Mouse (Mus musculus) cerebellum, adult 9-11 months (tissue): ENCODE measurements around the gene Abracl.

Source experiments
- DNase-seq: peaks from one replicate; pipeline ENCODE4 v3.0.0; 2022

The Abracl gene

GRCm38 (mm10) chr10:18021576-18022311 is 1.3 kb downstream of the Abracl start:
- no peak for DNase-seq

- no peak for DNase-seq
Measured at GRCm38 (mm10) chr10:18020846-18021245, 2.2 kb downstream of the Abracl start.

DNA sequence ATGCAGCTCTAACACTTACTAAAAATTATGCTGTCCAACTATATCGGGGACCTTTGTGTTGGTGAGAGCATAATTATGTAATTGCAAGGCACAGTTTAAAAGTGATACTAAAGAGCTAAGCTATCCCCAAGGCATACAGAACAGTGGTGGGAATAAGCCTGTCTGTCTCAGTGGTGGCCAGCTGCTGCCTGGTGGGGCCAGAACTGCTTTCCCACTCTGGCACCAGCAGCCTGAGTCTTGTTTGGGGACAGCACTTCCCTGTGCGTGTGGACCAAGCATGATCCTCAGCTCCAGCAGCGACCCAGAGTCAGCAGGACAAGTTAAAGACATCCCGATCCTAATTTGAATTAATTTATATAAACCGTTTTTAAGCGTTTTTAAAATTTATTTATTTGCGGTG is 2.6 kb downstream of the Abracl start:
- no peak for DNase-seq

- DNase-seq, result no peak
Measured at GRCm38 (mm10) chr10:18011761-18012160, 11.3 kb downstream of the Abracl start.

- DNase-seq, result no peak
Measured at GRCm38 (mm10) chr10:18009744-18010143, 13.3 kb downstream of the Abracl start.

DNA sequence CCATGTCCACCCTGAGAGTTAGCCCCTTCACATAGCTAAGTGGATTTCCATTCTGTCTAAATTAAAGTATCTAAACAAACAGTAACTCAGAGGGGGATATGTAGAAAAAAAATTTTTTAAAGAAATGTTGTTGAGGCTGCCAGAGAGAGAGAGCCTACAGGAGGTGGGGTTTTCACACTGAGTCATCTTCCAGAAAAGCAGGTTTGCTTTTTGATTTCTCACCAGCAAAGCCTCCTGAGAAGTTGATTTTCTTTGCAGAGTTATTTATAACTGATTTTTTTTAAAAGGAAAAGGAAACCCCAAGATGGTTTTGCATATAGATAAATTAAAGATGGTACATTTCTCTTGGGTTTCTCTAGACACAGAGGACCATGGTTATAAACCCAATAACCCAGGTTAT is 15.0 kb downstream of the Abracl start:
- no peak for DNase-seq

DNA sequence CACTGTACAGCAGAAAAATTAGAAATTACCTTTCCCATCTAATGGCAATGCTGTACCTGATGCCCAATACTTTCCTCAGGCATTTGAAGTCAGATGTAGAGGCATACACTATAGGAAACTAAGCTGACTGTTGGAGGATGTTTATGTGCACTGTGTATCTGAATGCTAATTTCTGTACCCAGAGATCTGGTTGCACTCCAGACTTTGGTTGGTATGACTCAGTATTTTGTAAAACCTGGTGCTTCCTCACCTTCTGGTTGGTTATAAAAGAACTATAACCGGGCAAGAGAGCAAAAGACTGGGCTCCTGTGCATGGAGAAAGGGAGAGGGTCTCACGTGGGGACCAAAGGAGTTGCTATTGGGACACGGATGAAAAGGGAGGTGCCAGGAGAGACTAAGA is 15.8 kb downstream of the Abracl start:
- no peak for DNase-seq

- DNase-seq, result no peak
Measured at GRCm38 (mm10) chr10:18006756-18007155, 16.3 kb downstream of the Abracl start.

DNA sequence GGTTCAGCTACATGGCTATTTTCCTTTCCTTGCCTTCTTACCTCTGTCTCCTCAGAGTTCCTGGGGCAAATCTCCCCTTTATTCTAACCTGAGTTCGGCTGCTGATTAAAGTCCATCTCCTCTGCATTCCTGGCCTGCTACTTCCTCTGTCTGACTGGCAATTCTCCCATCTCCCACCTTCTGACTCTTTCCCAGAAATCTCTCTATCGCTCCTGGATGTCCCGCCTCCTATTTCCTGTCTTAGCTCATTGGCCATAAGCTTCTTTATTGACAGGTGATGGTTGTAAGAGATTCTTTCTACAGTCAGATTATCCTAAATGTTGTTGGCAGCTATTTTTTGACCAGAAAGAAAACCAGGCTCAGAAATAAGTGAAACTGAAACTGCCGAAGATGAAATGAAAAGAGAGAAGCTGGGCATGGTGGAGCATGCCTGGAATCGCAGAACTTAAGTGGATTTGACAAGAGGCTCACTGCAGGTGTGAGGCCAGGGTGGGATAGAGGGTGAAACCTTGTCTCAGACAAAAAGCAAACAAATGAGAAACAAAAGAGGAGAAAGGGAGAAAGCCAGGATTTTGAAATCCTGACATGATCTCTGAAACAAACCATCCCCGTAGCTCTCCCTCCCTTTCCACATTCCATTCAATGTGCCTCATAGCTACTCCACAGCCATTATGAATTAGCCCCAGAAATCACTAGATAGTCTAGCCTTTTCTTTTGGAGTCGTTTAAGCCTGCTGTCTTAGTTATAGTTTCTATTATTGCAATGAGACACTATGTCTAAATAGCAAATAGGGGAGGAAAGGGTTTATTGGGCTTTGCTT is 17.7 kb downstream of the Abracl start:
- DNase-seq, result no peak

DNA sequence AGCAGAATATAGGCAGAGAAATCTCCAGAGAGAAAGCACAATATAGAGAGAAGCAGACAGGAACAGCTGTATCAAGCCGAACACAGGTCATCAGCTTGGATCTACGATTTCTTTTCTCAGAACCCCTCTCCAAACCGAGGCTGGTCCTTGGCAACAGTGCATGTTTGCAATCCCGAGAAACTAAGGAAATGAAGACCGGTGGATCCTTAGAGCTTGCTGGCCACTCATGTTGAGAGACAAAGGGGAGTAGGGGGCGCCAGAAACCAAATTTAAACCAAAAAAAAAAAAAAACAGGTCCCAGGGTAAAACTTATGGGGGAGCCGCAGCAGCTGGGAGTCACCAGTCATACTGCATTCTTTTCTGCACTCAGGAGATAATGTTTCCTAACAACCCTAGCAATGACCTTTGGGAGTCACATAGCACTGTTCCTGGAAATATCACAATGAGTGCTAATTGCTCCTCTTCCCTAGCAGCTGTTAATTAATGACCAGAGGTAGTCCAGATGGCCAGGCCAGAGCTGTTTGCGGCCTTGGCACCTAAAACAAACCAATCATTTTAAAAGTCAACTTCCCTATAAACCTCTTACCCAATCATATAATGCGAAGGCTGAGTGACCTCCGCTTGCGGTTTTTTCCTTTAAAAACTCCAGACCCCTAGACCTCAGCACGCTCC is 19.0 kb downstream of the Abracl start:
- DNase-seq, result no peak

- no peak for DNase-seq
Measured at GRCm38 (mm10) chr10:17990576-17990975, 32.5 kb downstream of the Abracl start.

- no peak for DNase-seq
Measured at GRCm38 (mm10) chr10:17989136-17989535, 34.0 kb downstream of the Abracl start.

DNA sequence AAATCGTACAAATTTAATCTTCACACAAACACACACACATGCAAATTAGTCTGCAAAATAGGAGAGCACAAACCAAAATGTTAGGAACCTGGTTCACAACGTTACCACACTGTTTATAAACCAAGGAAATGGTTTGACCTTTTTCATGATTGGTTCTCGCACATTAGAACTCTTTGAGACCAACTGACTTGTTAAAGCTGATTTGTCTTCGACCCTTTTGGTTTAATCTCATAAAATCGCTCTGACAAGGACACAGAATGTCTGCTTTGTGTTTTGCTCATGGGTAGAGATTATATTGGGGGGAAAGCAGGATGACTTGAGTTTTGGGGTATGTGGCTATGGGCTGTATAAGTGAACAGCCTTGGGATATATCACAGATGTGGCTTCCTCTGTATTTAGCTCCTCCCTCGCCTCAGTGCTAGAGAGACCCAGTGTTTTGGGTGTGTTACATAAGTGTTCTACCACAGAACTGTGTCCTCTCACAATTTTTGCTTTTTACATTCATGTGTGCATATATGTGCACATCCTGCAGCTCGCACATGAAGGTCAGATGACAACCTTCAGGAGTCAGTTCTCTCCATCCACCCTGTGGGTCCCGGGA is 35.2 kb downstream of the Abracl start:
- DNase-seq, result no peak

GRCm38 (mm10) chr10:17983313-17983712 is 39.8 kb downstream of the Abracl start:
- peak; percentile 65 for DNase-seq

DNA sequence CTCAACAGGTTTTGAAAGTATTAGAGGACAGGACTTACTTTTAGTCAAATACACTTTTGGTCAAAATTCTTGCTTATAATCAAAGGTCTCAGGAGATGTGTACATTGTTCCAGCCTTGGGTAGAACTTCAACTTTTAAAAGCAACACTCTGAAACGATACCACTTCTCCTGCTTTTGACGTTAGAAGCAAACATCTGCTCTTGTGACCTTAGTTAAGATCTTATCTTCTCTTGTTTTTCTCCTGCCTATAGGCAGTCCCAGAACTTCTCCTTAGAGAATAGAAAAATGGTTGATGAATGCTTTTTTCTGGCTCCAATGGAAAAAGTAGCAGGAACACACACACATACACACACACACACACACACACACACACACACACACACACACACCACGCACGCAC is 57.0 kb downstream of the Abracl start:
- DNase-seq, result no peak
